Mouse (Mus musculus) lung, postnatal 36 days (tissue): ENCODE measurements at regions not wholly inside any gene's neighbourhood (a gene's known extent, or its start where the extent isn't known, plus 50 kb on each side); places are given as distances from the start of the nearest gene placed in this dataset.
A peak's percentile ranks its signal among the peaks of the same experiment; 100 is the strongest.

Experiments used
- DNase-seq: peaks from one replicate; pipeline ENCODE4 v3.0.0; 2022; ENCODE audit warnings: mixed read lengths

DNA sequence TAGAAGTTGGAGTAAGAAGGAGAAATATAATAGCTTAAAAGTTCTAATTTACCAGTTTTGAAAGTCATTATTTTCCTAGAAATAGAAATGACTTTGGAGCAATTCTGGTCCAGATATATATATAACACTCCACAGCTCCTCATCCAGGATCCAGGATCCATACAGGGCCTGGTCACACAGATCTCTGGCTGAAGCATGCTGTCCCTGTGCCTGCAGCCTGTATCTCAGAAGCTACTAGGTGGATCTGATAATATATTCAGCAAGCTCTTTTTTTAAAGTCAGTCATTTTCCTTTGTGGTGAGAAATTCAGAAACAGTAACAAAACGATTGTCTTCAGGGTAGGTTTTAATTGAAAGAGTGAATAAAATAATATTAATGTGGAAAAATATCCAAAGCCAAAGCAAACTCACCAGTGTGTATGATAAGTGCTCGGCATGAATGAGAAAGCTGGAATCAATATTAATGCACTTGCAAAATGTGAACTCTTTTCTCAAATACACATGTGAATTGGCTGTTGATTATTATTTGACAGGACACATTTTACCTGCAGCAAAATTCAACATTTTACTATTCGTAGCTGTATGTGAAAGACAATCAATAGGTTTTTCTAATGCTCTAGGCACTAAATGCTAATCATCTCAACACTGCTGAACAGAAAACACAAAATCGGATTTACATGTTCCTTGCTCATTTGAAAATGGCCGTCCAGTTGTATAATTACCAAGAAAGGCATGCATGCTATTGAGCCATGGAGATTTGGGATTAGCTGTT is 288.1 kb upstream of the Cxadr start:
- no peak for DNase-seq

DNA sequence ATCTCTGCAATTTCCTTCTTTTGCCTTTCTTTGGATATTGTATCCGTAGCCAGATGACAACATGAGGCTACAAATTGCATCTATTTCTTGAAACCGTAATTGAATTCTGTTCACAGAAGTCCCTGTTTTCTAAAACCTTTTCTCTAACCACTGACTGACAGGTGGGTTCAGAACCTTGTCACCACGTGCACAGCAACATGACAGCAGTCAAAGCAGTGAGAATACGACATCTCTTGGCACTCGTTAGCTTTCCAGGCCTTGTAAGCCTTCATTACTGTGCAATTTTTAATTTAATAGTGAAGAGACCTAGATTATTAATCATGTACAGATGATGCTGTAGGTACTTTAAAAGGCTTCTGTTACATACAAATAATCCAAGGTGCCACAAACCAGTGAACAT is 297.3 kb upstream of the Cxadr start:
- DNase-seq, result no peak

DNA sequence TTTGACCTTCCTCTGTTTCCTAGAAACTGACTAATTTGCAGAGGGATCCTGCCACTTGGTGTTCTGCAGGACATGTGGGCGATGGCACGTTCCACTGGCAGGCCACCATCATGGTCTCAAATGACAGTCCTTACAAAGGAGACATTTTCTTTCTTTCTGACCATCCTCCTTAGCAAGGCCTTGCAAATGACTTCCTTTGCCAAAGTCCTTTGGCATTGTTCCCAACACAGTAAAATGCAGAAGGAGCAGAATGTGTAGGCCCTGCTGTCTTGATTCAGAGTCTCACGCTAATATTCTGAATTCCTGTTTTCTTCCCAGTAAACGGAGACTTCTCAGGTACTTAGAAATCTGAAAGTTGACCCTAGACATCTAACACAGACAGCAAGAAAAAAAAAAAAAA is 308.3 kb upstream of the Cxadr start:
- DNase-seq, result no peak

DNA sequence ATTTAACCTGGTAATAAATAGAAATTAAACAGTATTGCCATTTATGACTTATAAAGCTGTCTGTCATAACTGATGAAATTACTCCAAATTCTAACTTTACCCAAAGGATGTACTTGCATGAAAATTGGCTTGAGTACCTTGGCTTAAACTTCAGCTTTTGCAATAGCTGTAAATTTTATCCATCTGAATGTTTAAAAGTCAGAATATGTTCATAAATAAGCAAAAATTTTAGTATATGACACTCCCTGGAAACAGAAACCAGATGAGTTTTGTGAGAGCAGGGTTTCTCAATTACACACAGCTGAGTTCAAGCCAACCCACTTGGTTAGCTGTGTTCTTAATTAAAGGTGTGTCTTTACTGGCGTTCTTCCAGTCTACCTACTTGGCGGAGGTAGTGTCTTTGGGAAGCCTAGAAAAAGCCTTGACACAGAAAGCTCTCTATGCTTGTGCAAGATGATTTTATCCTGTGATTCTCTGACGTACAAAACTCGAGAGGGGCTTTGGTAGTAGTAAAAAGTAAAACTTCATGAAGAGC is 311.4 kb upstream of the Cxadr start:
- peak; percentile 2 for DNase-seq

DNA sequence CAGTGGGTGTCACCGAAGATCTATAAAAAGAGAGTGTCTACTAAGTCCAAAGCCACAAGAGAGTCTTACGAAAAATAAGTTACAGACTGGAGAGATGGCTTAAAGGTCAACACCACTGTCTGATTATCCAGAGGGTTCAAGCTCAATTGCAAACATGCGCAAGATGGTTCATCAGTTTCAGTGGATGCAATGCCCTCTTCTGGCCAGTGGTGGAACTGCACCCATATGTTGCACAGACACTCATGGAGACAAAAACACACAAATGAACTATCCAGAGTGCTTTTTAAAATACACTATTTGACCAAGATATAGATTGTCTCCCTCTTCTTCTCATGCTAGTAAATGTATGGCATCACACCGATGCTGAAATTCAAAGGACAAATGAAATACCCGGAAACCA is 312.1 kb upstream of the Cxadr start:
- no peak for DNase-seq

DNA sequence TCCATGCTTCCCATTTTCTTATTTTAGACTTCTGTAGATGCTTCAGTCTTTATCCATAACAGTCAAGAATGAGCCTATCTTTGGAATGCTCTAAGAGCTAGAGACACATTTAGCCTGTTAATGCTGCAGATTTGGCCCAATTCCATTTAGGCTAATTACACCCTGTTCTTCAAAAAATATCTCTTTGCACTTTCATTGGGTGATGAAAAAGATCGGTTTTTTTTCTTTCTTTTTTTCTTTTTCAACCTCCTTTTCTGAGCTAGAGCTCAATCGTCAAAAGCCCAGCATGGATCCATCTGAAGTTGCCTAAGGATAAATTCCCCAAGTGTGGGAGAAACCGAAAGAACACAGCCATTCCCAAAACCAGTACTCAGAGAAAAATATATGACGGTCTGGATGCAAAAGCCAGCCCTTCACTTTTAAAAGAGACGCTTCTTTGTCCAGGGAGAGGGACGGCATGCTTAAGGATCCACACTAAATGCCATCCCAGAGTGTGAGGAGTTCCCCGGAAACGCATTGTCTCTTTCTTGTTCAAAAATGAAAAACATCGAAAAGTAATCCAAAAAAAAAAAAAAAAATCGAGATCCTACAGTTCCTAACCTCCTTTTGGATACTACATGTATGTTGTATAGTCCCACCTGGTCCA is 314.3 kb upstream of the Cxadr start:
- DNase-seq, result no peak

DNA sequence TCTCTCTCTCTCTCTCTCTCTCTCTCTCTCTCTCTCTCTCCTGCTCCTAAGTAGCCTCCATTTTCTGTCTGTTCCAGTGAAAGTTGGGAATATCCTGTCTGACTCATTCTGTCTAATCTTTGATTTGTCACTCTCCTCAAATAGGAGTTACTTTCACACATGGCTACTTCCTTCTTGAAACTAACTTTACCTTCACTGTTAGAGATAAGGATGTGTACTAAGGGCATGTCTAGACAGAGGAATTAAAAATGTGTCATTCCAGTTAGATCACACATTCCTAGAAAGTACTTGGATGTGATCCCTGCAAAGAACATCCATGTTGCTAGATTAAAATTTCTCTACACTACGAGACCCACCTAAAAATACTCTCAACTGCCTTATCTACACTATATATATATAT is 346.9 kb upstream of the Gm11146 start:
- DNase-seq, result no peak

DNA sequence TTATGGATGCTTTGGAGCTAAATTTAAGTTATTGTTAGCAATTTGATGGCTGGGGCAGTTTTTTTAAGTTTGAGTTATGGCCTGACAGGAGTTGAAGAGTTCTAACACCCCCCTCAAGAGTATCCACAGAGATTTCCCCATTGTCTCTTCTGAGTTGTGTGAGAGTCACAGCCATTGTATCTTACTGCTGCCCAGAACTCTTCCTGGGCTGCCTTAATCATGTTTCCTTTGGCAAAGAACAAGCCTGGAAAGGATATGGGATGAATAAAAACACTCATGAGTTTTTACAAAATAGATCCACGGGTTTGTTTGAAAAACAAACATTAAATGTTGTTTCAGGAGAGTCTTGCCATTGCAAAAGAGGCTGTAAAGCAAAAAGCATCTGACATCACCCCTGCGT is 343.5 kb upstream of the Gm11146 start:
- no peak for DNase-seq

DNA sequence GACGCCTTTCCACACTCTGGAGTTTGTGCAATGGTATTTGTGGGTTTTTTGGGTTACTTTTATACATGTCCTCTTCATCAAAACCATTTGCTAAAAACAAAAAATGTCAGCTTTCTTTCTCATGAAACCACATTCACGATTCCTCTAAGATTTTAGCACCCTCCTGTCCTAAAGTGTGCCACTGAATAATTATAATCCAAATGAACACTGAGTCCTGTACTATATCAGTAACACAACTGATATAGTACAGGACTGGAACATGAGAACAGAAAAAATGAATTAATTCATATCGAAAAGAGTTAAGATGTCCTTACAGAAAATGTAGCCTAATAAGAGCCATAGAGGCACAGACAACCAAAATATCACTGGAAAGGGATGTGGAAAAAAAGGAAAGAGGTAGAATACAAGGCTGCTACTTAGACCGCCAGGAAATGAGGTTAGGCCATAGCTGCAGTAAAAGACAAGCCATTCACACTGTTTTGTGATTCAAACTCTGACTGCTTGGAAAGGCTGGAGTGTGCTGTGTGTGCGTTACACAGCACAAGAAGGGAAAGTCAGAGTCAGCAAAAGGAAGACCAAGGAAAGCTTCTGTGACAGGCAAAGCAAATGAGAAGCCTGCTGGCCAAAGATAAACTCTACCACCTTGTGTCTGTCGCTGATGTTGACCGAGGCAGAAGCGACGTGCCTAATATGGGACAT is 329.3 kb upstream of the Gm11146 start:
- no peak for DNase-seq

DNA sequence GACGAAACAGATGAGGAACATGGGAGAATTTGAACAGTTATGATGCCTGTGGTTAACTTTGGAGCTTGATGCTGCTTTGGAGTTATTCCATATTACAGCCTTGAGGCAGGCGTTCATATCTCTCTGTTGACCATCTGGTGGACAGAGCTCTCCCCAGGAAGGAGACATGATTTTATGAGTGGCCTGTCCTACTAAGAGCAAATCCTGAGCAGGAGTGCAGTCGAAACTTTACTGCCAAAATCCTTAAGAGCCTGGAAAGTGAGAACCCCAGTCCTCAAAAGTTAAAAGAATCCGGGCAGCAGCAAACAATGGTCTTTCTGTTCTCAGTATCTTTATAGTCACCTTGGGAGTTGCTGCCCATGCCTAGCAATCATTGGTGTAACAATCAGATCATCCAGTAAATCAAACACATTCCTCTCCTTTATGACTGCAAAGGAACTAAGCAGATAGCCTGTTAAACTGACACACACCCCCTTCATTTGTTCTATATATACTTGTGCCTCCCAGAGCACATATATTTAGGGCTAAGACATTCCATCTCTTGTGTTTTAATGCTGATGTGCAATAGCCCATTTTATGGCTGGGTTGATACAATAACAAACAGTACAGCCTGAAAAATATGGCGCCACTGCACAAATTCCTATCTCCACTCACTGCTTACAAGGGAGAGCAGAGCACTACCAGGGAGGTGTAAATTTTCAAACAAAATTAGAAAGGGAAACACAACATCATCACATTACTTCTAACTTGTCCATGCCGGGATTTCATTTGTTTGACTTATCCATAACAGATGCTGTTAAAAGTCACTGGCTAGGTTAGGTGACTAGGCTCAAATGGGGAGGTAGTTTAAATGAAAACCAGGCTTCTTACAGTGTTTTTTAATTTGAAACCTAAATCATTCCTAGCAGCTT is 312.5 kb upstream of the Gm11146 start:
- DNase-seq, result no peak

DNA sequence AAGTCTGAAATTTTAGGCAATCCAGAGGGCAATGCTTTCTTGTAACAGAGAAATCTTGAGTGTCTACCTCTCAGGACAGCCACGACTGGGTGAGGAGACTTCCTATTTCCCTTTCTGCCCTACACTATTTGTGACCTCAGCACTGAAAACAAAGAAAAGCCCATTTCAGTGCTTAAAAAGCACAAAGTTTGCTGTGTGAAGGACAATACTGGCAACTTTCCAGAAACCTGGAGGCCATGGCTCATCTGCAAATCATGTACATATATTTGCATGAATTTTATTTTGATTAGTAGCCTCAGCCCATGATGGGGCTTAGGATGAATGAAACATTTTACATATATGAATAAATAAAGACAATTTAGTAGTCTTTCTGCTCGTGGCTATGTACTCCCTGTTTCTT is 292.4 kb upstream of the Gm11146 start:
- DNase-seq, result no peak

DNA sequence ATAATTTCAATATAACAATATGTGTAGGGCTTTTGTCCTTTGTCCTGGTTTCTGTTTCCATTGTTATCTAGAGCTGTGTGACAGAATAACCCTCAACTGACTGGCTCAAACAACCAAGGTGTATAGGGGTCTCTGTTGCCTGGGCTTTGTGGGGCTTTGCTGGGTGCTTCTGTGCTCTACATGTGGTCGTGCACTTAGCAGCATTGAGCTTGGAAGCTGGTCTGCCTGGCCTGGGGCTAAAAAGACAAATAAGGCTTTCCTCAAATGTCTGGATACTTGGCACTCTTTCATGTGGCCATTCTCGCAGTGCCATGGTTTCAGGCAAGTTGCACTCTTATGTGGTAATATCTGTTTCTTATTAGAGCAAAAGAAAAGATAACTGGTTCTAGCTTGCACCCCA is 291.8 kb upstream of the Gm11146 start:
- DNase-seq, result no peak

DNA sequence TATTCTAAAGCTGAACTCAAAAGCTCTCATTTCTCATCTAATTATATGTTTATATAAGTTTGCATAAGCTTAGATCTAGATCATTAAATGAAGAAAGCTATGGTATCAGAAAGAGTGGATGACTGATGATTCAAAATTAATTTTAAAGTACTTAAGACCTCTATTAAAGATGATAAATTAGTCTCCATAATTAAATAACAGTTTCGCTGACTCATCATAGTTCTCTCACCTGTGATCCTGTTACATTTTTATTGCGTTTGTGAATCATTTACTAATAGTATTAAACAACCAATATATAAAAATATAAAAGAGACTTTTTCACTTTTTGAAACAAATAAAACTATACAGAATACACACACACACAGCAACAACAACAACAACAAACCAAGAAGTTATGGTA is 290.8 kb upstream of the Gm11146 start:
- no peak for DNase-seq

DNA sequence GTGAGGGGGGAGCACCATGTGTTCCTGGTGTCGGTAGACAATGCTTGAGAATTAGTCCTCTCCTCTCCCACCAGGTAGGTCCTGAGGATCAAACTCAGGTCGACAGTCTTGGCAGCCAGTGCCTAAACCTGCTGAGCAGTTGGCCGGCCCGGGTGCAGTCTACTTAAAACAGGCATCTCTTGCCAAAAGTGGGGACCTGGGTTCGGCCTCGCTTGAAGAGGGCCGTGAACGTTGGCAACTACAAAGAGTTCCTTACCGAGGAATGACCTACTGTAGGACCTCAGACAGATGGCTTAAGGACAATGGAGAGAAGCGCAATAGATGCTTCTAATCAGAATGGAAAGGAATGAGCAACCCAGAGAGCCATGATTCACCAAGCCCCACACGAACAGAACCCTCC is 287.5 kb upstream of the Gm11146 start:
- no peak for DNase-seq

DNA sequence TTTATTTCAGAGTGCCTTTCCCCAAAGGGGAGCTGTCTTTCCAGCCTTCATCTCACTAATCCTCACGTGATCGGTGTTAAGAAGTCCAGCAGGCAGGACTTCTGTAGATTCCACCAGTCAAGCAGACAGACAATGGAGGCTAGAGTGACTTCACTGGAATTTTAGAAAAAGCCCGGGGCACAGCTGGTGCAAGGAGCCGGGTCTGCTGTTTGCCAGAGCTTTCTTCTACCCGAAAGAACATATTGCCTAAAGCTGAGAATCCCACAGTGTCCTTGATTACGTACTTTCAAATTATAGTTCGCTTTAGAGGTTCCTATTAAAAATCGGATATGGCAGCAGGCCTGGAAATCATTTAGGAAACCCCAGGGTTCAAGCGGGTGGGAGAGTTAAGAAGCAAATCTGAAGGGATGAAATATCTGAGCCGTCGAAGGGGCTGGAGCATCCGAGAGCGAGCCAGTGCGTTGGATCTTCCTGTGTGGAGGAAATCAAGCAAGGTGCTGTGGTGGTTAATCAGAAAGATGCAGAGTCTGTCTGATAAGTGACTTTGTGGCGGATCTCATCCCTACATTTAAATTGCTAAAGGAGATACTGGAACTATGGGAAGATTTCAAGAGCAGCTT is 283.3 kb upstream of the Gm11146 start:
- DNase-seq, result no peak

DNA sequence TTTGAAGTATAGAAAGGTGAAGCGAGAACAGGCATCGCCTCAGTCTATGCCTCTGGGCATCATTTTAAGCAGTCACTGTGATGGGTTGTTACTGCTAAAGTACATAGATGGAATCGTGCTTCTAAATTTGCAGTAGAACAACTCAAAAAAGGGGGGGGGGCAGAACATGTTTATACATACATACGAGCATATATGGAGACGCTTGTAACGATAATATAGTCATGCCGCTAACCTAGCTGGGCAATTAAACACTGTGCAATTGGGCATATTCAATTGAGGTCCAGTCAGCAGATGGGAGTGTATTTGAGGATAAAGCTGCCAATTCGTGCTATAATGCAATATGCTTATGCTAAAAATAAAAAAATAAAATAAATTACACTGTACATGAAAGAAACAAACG is 282.6 kb upstream of the Gm11146 start:
- DNase-seq, result no peak

DNA sequence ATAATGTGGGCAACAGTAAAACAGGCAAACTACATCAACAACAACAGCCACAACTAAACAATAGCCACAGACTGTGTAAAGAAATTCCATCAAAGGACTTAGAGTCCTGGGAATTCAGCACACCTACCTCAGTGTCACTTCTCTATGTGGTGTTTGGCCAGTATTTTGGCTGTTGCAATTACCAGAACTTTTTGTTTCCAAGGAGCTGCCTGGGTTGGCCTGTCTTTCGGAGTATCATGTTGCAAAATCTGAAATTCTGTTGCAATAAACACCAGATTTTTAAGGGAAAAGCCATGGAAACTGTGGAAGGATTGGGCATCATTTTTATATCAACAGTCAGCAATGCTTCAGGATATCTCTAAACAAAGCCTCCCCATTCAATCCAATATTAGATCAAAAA is 275.1 kb upstream of the Gm11146 start:
- peak; percentile 36 for DNase-seq

DNA sequence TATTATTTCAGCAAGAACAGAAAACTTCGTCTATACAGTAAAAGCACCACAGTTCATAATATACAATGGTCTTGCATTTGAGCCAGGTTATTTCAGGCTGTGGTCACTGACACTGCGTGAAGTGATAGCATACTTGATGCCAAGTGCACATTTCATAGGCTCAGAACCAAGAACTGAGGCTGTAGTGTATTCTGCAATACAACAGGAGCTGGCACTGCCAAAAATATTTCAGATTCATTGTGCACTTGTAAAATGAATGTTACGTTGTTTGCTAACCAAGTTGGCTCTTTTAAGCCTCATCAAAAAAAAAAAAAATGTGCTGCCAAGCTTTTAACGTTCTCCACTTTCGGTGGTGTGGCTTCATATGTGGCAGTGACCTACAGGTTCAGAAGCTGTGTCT is 261.4 kb upstream of the Gm11146 start:
- no peak for DNase-seq

DNA sequence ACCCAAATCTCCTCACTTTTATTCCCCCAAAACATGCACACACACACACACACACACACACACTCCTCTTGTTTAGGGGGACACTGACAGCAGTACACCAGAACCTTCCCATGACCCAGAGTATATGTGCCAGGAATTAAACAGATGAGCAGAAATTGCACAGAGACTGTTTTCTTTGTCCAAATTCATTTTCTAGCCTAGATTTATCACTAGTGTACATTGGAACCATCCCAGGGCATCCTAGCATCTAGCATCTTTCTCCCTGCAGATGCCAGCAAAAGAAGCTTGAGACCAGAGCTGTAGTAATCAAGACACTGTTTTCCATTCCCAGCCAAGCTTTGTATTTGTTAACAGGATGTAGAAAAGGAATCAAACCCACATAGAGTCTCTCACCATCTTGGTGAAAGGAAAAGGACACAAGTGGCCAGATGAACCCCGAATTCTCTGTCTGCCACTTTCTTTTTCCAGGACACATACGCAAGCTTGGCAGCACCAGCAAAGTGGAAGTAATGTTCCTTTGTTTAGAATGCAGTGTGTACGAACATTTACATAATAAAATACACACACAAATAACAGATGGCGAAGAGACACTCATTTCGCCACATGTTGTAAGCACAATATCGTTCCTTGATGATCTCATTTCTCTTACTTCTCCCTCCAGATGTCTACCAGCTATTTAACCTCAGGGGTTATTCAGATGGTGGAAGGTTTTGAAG is 250.3 kb upstream of the Gm11146 start:
- DNase-seq, result peak; percentile 0

DNA sequence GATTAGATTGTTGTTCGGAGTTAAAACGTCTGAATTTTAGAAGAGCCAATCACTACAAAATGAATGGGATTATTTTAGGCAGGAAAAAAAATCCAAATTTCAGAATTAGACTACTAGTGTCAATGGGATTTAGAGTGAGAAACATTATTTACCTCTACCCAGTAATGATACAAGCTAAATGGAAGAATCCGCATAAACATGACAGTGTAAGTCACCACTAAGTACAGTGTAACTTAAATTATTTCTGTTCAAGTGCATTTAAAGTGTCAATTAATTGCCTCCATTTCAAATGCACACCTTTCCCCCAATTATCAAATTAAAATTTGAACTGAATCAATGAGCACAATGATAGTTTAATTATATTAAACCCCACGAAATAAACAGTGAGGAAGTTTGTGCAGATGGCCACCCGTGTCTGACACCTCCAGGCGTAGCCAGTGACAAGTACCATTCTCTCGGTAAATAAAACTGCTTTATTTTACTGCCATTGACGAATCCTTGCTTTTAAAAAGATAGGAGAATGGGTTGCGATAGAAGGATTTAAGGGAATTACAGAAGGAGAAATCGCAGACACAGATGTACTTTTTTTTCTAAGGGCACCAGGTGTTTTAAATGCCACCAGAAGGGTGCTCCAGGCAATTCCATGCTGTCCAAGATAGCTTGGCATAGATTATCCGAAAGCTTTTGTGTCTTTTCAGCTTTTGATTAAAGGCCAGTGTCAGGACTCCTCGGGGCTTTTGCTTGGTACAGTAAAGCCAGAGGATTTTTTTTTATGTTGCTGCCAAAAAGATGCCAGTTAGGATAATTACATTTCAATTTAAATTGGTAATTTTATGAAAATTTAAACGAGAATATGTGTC is 249.5 kb upstream of the Gm11146 start:
- DNase-seq, result no peak

DNA sequence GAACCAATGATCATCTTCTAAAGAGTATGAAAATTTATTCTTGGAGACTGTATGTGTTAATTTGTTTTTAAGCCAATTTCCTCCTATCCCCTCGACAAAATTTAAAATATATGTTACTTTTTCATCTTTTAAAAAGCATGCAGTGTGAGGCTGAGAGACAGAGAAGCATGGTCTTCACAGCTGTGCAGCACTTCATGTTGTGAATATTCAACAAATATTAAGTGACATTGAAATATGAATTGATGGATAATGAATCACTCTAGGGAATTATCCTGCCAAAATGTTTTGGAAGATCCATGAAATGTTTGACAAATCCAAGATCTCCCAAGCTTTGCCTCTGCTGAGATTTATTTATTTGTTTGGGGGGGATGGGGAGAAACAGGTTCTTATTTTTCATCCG is 233.9 kb upstream of the Gm11146 start:
- DNase-seq, result no peak
